Mouse (Mus musculus): ENCODE data around the gene Gipr. TPM values are rescaled to one million over a fixed set of nuclear protein-coding genes. Genes with fewer than 3 reads are reported as not detected.

Gipr gene
- total RNA-seq, 1 experiment from 2014 or later: 0.27 TPM

Small RNA genes within 50 kb of the gene (microRNA-seq; reads per million reads assigned to microRNA genes)
- 526 to 671 reads per million in 2 experiments for gene Mir330

Other genes starting within 250 kb of the Gipr start
- gene Nova2, start 240.2 kb downstream of the Gipr start, total RNA-seq (2021): 4.9 and 6.2 TPM in 2 replicates
- gene Nanos2, start 178.7 kb downstream of the Gipr start, total RNA-seq (2021): not detected in 2 replicates
- gene Mypop, start 174.9 kb downstream of the Gipr start, total RNA-seq (2021): 10.9 and 13.0 TPM in 2 replicates
- 45.8 and 48.3 TPM in 2 replicates for gene Irf2bp1, start 162.1 kb downstream of the Gipr start, total RNA-seq (2021)
- 0.76 TPM in 1 of 2 replicates, not detected in the other for gene Foxa3, start 142.6 kb downstream of the Gipr start, total RNA-seq (2021)
- 120 and 126 TPM in 2 replicates for gene Sympk, start 141.8 kb downstream of the Gipr start, total RNA-seq (2021)
- not detected in 2 replicates for gene Rsph6a, start 111.4 kb downstream of the Gipr start, total RNA-seq (2021)
- gene Dmwd, start 89.9 kb downstream of the Gipr start, total RNA-seq (2021): 53.1 and 64.1 TPM in 2 replicates
- gene Dmpk, start 82.3 kb downstream of the Gipr start, total RNA-seq (2021): 106 and 114 TPM in 2 replicates
- gene Six5, start 71.5 kb downstream of the Gipr start, total RNA-seq (2021): 21.8 and 26.1 TPM in 2 replicates
- gene Gm4969, start 47.8 kb downstream of the Gipr start, total RNA-seq (2021): 0.09 TPM in 1 of 2 replicates, not detected in the other
- gene Fbxo46, start 46.3 kb downstream of the Gipr start, total RNA-seq (2021): 11.7 and 15.1 TPM in 2 replicates
- 15.4 and 20.3 TPM in 2 replicates for gene Qpctl, start 16.8 kb downstream of the Gipr start, total RNA-seq (2021)
- gene Snrpd2, start 16.4 kb downstream of the Gipr start, total RNA-seq (2021): 90.5 and 99.0 TPM in 2 replicates
- 36.3 and 66.2 TPM in 2 replicates for gene Eml2, start 10.3 kb upstream of the Gipr start, total RNA-seq (2021)
- 6.2 and 7.5 TPM in 2 replicates for gene Gpr4, start 46.4 kb upstream of the Gipr start, total RNA-seq (2021)
- 26.9 and 30.6 TPM in 2 replicates for gene Opa3, start 62.2 kb upstream of the Gipr start, total RNA-seq (2021)
- gene Vasp, start 105.7 kb upstream of the Gipr start, total RNA-seq (2021): 47.4 and 61.4 TPM in 2 replicates
- not detected in 2 replicates for gene Ppm1n, start 113.9 kb upstream of the Gipr start, total RNA-seq (2021)
- 2.5 and 5.3 TPM in 2 replicates for gene Rtn2, start 116.5 kb upstream of the Gipr start, total RNA-seq (2021)
- 1.0 and 1.3 TPM in 2 replicates for gene Fosb, start 143.9 kb upstream of the Gipr start, total RNA-seq (2021)
- 44.5 and 45.8 TPM in 2 replicates for gene Ercc1, start 178.7 kb upstream of the Gipr start, total RNA-seq (2021)
- gene Cd3eap, start 193.4 kb upstream of the Gipr start, total RNA-seq (2021): 13.4 and 13.5 TPM in 2 replicates
- 6.7 and 9.3 TPM in 2 replicates for gene Ppp1r13l, start 193.6 kb upstream of the Gipr start, total RNA-seq (2021)
- 34.8 and 42.9 TPM in 2 replicates for gene Ercc2, start 215.9 kb upstream of the Gipr start, total RNA-seq (2021)
- 1.9 and 2.9 TPM in 2 replicates for gene Klc3, start 238.0 kb upstream of the Gipr start, total RNA-seq (2021)
- 1.1 TPM in 1 of 2 replicates, not detected in the other for gene Ckm, start 238.6 kb upstream of the Gipr start, total RNA-seq (2021)